Mouse (Mus musculus): ENCODE measurements around the gene Gm11549.

The Gm11549 gene

DNA sequence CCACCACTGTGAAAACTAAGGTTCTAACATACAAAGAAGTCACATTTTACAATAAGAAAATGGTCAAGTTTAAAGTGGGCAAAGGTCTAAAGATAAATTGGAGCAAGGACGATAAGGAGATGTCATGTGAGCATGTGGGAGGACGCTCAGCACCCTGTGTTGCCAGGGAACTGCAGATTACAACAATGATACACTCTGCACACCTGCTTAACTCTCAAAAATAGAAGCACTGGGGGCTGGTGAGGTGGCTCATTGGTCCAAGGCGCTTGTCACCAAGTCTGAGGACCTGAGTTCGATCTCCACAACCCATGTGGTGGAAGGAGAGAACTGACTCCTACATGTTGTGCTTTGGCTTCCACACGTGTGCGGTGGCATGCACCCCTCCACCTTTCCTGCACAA is 10.1 kb downstream of the Gm11549 start:
- DNase-seq (ENCODE audit: low read depth, low spot score): no peak

DNA sequence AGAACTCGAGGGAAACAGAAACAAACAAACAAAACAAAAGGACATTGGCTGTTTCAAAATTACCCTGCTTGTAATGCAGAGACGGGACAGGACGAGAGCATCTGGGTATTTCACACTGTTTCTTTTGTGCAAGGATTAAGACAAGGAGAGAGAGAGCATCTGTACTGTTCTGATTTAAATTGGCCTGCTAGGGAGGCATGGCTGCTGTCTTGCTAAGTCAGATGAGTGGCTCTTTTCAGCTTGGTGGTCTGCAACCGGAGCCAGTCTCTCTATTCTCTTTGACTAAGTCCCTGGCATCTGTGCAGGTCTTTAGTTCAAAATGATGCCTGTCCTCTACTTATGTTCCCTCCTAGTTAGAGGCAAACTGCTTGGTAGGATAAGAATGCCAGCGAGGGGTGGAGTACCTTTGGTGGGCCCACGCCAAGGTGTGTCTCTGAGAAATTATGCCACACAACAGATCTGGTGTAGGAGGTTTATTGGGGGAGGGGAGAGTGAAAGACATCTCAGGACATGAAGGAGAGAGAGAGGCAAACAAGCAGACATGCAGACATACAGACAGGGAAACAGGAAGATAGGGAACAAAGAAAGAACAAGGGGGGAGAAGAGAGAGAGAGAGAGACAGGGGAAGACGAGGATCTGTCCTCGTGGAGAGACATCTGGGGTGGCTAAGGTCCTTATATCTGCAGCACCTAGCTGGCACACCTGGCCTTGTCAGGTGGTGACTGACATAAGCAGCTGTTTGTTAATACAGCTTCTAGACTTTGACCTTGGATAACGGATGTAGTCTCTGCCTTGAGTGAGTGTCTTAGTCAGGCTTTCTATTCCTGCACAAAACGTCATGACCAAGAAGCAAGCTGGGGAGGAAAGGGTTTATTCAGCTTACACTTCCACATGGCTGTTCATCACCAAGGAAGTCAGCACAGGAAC is 15.5 kb downstream of the Gm11549 start:
- no peak for DNase-seq (ENCODE audit: low read depth, low spot score)

DNA sequence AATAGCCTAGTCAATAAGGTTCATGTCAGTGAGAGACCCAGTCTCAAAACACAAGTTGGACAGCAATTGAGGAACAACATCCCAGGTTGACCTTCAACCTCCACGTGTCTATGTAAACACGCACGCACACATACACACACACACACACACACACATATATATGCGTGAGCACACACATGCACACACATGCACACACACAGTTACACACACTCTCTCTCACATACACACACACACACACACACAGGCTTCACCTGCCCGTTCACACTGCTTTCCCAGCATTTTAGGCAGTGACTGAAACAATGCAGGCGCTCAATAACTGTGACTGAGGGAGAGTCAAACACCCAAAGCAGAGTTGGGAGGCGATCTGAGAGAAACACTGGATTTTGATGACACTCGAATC is 16.3 kb downstream of the Gm11549 start:
- no peak for DNase-seq (ENCODE audit: low read depth, low spot score)

DNA sequence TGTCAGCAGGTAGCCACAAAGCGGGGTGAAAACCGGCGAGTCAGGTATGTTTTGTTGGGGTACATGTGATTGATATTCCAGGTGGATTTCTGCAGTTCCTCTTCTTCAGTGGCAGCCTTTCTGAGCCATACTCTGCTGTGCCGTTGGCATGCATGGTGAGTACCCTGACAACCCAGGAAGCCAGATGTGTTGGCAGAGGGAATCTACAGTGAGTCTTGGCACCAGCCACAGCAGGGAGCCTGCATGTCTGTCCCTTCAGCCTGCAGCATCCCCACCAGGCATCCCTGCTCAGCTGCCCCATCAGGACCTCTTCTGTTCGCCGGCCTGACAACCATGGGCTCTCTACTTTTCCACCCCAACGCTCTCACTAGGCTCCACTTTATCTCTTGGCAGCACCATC is 20.1 kb downstream of the Gm11549 start:
- DNase-seq (ENCODE audit: low read depth, low spot score): no peak

DNA sequence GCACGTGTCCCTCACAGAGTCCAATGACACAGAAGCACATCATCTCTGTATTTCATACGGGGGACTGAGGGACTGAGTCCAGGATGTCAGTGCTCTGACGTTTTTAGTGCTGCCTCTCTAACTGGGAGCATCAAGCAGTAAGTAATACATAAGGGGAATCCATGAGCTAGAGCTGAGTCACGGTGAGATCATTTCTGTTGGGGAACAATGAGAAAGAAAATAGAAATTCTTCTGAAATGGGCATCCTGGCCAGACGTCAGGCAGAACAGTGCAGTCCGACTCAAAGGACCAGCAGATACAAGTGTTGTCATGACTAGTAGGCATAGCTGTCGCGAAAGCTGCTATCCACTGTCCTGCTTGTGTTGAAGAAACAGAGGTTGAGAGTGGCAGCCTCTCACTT is 20.6 kb downstream of the Gm11549 start:
- no peak for DNase-seq (ENCODE audit: low read depth, low spot score)

DNA sequence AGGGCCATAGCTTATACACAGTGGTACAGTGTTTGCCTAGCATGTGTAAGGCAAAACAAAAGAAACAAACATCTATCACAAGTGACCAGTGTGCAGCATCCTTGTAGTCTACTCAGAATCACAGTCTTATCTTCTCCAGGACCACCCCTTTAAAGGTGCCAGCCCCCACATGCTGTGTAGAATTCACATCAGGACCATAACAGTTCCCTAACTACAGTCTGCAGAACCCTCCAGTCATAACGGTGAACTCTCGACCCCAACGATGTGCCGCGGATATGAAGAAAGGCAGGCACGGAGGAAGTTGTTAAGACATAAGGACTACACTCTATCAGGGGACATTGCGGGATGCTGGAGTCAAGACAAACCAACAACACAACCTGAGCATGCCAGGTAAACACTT is 22.2 kb downstream of the Gm11549 start:
- no peak for DNase-seq (ENCODE audit: low read depth, low spot score)

DNA sequence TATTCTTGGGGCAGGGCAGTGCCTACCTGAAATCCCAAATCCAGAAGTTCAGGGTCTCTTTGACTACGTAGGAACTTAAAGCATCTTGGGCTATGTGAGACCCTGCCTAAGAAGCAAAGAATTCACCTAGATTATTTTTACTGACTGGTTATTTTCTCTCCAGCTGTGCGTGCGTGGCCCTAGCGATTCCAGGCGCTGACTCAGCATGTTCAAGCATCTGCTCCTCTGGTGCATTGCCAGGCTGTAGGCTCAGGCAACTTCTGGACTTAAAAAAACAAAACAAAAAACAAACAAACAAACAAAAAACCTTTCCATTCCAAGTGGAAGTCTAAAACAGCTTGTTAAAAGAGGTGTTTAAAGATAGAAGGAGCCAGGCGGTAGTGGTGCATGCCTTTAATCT is 23.4 kb downstream of the Gm11549 start:
- DNase-seq (ENCODE audit: low read depth, low spot score): no peak

DNA sequence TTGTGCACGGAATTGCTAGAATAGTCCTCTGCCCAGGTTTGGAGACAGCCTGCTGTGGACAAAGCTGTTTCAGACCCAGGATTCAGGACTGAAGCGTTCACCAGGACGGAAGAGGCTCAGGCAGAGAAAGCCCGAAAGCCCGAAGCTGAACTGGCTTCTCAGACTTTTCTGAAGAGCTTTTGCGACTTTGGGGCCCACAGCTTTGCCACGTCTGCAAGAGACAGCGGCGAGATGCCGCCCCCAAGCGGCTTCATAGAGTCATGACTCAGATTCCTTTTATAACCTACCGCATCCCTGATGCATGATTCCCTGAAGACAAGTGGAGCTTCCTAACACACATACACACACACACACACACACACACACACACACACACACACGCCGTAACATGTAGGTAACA is 24.9 kb downstream of the Gm11549 start:
- DNase-seq (ENCODE audit: low read depth, low spot score): peak; percentile 50

DNA sequence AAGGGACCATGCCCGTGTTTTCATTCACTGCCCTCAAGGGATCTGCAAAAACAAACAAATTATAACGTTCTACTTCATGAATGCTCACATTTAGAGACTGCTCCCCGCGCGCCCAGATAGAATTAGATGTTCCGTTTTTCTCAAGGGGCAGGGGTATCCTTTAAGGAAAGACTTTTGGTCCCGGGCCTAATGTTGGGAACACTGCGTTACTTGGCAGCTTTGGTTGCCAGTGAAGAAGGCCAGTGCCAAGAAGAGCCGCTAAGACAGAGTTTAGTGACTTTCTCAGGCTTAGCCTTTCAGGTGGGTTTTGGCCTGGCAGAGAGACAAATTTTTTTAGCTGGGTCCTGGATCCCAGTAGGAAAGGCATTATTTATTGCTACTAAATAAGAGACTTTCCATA is 25.3 kb downstream of the Gm11549 start:
- no peak for DNase-seq (ENCODE audit: low read depth, low spot score)

DNA sequence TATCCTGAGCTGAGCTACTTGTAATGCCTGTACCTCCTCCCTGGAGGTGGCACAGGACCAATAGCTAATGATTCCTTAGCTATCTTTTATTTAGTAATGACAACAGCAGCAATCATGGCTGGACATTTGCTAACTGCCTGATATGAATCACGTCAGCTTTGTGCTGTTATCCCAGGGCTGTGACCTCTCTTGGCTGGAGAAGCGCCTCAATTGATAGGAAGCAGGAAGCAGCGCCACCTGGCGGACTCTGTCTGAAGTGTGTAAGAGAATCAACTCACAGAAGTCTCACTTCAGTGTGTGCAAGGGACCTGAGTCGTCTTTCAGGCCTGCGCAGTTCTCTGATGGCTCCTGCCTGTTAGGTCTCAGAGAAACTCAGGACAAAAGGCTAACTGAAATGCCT is 26.2 kb downstream of the Gm11549 start:
- peak; percentile 83 for DNase-seq (ENCODE audit: low read depth, low spot score)

DNA sequence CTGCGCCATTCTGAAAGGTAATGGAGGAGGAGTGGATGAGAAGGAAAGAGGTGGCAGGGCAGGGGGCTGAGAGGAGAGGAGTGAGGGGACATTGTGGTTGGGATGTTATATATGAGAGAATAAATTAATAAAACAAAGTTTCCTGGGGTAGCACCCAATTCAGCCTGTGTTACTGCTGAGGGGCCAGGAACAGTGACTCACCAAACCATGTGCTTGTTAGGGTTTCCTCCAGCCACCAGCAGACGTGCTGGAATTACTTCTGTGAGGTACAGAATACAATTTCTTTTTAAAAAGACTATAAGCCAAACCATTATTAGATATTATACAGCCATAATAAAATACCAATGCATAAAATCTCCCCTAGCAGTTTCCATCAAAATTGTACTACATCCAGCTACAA is 27.0 kb downstream of the Gm11549 start:
- DNase-seq (ENCODE audit: low read depth, low spot score): no peak

DNA sequence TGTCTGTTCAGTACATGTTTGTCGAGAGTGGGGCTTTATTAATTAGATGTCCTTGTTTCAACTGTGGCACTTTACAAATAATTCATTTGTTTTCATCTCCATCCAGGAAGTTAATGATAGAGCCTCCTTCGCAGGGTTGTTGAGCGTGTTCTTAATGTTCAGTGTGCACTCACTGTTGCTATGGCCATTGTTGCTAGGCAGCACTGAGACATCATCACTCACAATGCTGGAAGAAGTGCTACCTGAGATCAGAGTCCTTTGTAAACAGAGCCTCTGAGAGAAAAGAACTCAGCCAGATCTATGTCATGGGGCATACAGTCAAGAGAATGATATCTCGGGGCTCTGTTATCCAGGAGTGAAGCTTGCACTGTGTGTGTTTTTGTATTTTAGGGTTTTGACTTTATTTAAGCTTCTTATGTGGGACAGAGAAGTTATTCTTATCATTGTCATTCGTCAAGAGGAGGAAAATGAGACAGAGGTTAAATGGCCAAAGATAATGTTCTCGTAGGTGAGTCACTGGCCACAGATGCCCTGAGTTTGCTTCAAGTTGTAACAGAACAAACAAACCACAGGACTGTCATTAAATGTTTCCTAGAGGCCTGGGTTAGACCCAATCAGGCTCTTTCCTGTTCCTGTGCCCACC is 27.9 kb downstream of the Gm11549 start:
- DNase-seq (ENCODE audit: low read depth, low spot score): no peak

DNA sequence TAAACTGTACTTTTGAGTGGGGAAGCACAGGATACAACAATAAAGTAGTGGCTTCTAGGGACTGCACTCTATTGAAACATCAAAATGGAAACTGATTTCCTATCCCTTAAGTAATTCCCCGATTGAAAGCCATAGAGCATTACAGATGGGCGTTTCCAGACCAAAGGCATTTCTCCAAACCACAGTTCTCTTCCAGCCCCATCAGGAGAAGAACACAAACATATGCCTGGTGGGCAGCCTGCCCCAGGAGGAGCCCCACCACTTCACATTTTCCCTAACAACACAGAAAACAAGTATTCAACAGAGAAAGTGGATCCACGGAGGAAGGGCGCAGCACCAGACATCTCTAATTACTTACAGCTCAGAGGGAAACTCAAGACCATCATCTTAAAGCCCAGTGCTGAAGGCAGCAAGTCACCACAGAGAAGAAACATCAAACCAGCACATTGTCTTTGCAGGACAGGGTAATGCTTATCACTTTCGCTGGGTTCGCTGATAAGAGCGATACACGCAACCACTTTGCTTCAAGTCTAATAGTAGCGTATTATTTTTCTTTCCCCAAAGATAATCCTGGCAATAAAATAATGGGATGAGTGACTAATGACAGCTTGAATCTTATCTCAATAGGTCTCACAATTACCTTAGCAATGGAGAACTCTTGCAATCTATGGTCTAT is 28.8 kb downstream of the Gm11549 start:
- DNase-seq (ENCODE audit: low read depth, low spot score): no peak

DNA sequence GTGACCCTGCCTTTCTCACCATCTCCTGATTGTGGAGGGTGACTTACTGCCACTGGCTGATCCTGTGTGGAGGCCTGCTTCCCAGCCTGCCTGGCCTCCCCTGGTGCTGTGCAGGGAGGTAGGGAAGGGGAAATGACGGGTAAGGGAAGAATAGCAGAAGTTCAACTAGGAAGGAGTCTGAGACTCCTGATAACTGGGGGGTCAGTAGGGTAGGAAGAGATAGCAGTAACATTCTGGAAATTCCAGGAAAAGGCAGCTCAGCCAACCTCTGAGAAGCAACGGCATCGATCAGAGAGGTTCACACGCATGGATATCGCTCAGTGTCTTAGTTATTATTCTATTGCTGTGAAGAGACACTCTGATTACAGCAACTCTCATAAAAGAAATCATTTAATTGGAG is 30.1 kb downstream of the Gm11549 start:
- DNase-seq (ENCODE audit: low read depth, low spot score): no peak

DNA sequence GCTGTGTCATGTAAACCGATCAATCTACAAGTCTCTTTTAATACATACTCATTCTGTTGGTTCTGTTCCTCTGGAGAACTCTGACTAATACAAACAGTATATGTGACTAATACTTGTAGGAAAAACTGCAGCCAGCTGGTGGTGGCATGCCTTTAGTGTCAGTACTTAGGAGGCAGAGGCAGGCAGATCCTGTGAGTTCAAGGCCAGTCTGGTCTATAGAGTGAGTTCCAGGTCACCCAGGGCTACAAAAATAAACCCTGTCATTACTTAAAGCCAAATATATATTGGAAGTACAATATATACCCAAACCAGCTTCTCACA is 32.1 kb downstream of the Gm11549 start:
- DNase-seq (ENCODE audit: low read depth, low spot score): no peak

DNA sequence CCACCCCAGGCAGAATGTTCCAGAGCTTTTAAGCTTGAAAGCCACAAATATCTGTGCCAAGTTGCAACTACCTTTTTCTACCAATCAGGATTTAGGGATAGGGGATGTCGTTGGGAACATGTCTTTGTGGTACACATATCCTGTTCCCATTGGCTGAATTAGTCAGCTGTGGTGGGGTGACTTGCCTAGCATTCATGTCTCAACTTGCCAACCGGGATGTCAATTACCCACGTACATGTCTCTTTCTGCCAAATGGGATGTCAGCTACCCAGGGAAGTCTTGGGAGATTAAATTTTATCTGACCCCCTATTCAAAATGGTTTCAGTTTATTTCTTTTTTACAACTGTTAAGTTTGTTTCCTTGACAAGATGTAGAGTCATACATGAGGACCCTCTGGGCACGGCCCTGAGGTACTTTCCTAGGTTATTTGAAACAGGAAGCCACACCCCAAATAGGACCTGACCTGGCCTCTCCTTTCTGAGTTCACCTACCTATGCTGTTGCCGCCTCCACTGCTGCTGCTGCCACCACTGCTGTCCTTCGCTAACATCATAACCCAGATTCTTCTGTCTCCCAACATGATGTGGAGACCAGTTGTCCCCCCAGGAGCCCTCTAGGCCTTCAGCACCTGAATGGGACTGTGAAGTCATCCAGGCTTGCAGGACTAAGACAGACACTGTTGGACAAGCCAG is 32.6 kb downstream of the Gm11549 start:
- no peak for DNase-seq (ENCODE audit: low read depth, low spot score)

DNA sequence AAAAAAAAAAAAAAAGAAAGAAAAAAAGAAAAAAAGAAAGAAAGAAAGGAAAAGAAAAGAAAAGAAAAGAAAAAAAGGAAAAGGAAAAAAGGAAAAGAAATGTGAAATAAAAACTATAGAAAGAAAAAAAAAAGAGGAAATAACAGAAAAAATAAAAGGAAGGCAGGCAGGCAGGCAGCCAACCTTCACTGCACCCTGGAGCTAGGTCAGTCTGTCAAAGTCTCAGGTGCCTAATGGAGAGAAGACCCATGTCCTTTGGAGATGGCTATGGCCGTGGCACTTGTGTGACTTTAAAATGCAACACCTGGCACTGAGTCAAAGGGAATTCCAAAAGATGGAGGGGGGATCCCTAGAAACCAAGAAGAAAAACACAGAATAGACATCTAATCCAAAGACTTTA is 33.2 kb downstream of the Gm11549 start:
- no peak for DNase-seq (ENCODE audit: low read depth, low spot score)

DNA sequence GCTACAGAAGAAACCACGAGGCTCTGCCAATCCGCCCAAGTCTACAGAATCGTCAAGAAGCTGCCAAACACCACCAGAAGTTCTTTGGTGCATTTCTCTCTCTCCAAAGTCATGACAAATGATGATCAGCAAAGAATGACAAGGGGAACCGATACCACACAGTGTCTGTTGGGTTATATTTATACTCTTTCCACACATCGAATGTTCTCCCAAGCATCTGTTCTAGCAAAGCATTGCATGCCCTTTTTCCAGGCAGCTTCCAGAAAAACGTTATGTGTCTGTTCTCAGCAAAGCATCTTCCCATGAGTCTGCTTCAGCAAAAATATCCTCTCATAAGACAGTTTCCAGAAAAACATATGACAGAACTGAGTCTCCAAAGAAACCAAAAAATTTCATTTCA is 34.7 kb downstream of the Gm11549 start:
- DNase-seq (ENCODE audit: low read depth, low spot score): no peak

DNA sequence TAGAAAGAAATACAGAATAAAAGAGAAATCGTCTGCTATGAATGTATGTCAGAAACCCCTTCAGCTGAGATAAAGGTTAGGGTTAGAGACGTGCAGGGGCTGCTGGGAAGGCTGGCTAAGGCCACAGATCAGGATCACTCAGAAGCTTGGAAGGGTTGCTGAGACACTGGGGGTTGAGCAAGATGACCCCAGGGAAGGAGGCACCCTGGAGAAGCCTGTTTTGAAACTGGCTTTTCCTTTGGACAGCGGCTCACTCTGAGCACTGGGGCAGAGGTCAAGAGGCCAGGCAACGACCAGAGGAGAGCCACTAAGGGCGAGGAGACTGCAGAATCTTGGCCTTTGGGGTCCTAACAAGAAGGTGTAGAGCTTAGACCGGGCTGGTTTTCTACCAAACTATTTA is 35.4 kb downstream of the Gm11549 start:
- no peak for DNase-seq (ENCODE audit: low read depth, low spot score)

DNA sequence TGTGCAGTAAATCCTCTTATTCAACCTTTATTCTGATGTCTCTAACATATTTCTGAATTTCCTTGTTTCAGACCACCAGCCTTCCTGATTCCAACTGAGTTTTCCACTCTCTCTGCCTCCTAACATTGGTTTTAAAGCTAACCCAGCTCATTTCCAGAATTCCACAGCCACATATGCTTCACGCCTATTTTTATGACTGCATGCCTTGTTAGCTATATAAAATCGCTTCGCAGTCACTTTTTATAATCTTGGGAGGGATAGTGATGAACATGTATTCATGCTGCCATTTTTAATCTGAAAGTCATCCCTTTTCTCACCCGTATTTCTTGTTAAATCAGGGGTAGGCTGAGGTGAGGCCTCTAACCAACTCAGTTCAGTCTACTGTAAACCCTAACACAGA is 37.3 kb downstream of the Gm11549 start:
- no peak for DNase-seq (ENCODE audit: low read depth, low spot score)

DNA sequence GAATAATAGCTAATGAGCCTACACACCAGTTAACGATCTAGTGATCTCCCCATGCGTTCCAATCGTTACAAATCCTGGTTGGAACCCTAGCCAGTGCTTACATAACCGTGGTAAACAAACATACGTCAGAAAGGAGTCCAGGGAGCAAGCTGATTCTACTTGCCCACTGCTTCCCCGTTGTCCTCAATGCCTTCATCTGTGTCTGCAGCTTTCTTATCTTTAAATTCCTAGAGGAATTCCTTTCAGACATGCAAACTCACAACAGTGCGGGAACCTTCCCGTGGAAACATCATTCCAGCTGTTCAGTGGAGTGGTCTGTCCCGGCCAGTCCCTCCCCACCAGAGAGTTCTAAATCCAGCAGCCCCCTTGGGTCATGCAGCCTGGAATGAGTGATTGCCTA is 38.7 kb downstream of the Gm11549 start:
- no peak for DNase-seq (ENCODE audit: low read depth, low spot score)

DNA sequence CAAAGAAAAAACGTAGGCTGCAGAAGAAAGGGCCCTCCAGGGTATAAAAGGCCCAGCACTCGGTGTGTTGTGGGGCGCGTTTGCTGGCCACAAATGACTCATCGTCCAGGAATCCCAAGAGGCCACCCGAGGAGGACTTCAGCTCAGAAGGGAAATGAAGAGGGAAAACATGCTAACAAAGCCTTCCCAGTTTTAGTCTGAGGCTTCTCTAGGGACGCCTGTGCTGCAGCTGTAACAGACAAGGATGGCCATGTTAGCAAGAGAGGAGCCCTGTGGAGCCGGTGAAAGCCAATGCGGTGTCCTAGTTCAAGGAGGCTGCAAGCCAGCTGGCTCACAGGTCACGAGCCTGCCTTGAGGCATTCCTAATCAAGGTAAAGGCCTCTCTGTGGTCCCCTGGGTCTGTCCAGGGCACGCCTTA is 39.8 kb downstream of the Gm11549 start:
- no peak for DNase-seq (ENCODE audit: low read depth, low spot score)

Measured in retina, postnatal 7 days (tissue).